Mouse (Mus musculus) forebrain, embryonic 13.5 days (tissue): Measurements from ENCODE around the gene Slc39a9. TPM values are rescaled to one million over a fixed set of nuclear protein-coding genes. Genes with fewer than 3 reads are reported as not detected.

ENCODE experiments used
- ATAC-seq: fragments of 200-750 bp; cut with Nextera tagmentation; 2 replicates; pipeline ENCODE4 v1.8.0; 2017
- H3K27ac ChIP-seq: fragments of 300-500 bp; sonication (generic); 2 replicates; pipeline ENCODE4 v1.5.1; 2015; ENCODE audit warnings: inconsistent platforms, mild to moderate bottlenecking, moderate library complexity
- H3K27me3 ChIP-seq: fragments of 300-500 bp; sonication (generic); 2 replicates; pipeline ENCODE4 v1.6.1; 2015; ENCODE audit warnings: mild to moderate bottlenecking, inconsistent platforms
- H3K36me3 ChIP-seq: fragments of 300-500 bp; sonication (generic); 2 replicates; pipeline ENCODE4 v1.6.1; 2015; ENCODE audit warnings: mild to moderate bottlenecking, inconsistent platforms; ENCODE audit not compliant: poor library complexity, severe bottlenecking
- H3K4me1 ChIP-seq: fragments of 300-500 bp; sonication (generic); 2 replicates; pipeline ENCODE4 v1.6.1; 2015; ENCODE audit warnings: inconsistent platforms
- H3K4me2 ChIP-seq: fragments of 300-500 bp; sonication (generic); 2 replicates; pipeline ENCODE4 v1.6.1; 2015; ENCODE audit warnings: inconsistent platforms, mild to moderate bottlenecking, moderate library complexity
- H3K4me3 ChIP-seq: fragments of 300-500 bp; sonication (generic); 2 replicates; pipeline ENCODE4 v1.5.1; 2015; ENCODE audit warnings: mild to moderate bottlenecking, inconsistent platforms
- H3K9ac ChIP-seq: fragments of 300-500 bp; sonication (generic); 2 replicates; pipeline ENCODE4 v1.6.1; 2015; ENCODE audit warnings: mild to moderate bottlenecking, inconsistent platforms
- H3K9me3 ChIP-seq: fragments of 300-500 bp; sonication (generic); replicated peaks from 2 replicates; pipeline ENCODE4 v1.6.1; 2016; ENCODE audit warnings: inconsistent platforms
- WGBS: fragments of 180-500 bp; shearing (Covaris S2); methylation state at CpG from one replicate; pipeline ENCODE4 v1.1.7; 2015; 5-methylcytosine and 5-hydroxymethylcytosine counted together
- polyA plus RNA-seq: library from polyadenylated mRNA; unstranded; fragments of >200 nt; fragmentation: Nextera tagmentation; extraction: Ambion mirVana; gene quantifications from 2 replicates; pipeline ENCODE4 v1.2.1, GENCODE M21; 2015

Gene Slc39a9
- polyA plus RNA-seq, 1 experiment from 2014 or later = 20.2 TPM

DNA sequence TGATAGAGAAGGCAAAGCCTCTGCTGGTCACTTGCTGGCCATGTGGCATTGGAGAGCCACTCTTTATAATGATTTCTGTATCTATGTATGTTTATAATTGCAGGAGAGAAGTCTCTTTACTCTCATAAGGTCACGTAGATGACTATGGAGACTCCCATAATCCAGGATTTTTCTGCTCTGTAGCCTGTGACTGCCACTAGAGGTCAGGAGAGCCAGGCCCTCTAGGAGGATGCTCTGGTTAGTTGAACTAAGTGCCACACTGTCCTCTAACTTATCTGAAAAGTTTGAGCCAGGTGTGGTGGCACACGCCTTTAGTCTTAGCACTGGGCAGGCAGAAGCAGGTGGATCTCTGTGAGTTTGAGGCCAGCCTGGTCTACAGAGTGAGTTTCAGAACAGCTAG lies 85.1 kb downstream of the Slc39a9 start:
- 46% methylated on average over 2 of the region's 2 CpGs for WGBS
- H3K4me3 ChIP-seq = no peak overlapping the region
- ATAC-seq = no peak

GRCm38 (mm10) chr12:80729758-80730530 lies 86.3 kb downstream of the Slc39a9 start:
- Histone ChIP-seq H3K4me3 (no peak overlapping the region), H3K9ac (no peak overlapping the region), H3K36me3 (no peaks in the 10 kb centered on the region), H3K9me3 (no peaks in the 10 kb centered on the region), H3K27ac (no peak overlapping the region), H3K4me1 (peaks cover 7% of the 10 kb centered on the region), H3K4me2 (no peak overlapping the region), H3K27me3 (0 out of 2 replicates have a peak, but pooled peaks cover 3% of the 10 kb centered on the region)
- ATAC-seq = peak; percentile 16
- 83% methylated on average over 12 of the region's 12 CpGs for WGBS

More for the DNA sequence above, 85.1 kb downstream of the Slc39a9 start:
- H3K4me1 ChIP-seq = no peaks in the 10 kb centered on the region; the same call in 1 of the 2 replicates
- 0 out of 2 replicates have a peak, but pooled peaks cover 3% of the 10 kb centered on the region for H3K27me3 ChIP-seq
- H3K36me3 ChIP-seq = no peaks in the 10 kb centered on the region
- no peak overlapping the region for H3K4me2 ChIP-seq
- H3K9ac ChIP-seq = no peak overlapping the region
- H3K27ac ChIP-seq = no peak overlapping the region
- no peaks in the 10 kb centered on the region for H3K9me3 ChIP-seq

DNA sequence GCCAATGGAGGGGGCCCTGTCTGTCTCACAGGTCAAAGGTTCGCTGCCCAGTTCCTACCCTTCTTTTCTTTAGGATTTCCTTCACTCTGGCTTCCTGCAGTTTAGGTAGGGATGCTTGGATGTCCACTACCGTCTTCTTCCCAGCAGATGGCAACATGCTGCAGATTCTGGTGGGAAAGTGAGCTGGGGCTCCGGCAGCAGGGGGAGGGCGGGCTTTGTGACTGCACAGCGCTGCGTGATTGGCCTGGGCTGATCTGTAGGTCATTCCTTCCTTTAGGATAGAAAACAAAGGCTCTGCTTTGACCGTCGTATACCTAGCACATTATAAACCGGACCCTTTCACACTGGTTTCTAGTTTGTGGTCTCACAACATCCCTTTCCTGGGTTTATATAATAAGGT lies 86.9 kb downstream of the Slc39a9 start:
- no peak overlapping the region for H3K4me3 ChIP-seq
- H3K9me3 ChIP-seq = no peaks in the 10 kb centered on the region
- WGBS = 6% methylated on average over 9 of the region's 9 CpGs
- peaks cover 13% of the 10 kb centered on the region for H3K4me1 ChIP-seq
- no peaks in the 10 kb centered on the region for H3K36me3 ChIP-seq
- ATAC-seq = peak; percentile 86
- peak overlapping the region; percentile 31 for H3K27ac ChIP-seq
- 0 out of 2 replicates have a peak, but pooled peaks cover 3% of the 10 kb centered on the region for H3K27me3 ChIP-seq
- H3K9ac ChIP-seq = no peak overlapping the region
- peak overlapping the region; percentile 24 for H3K4me2 ChIP-seq

Other genes starting within 250 kb of the Slc39a9 start
- gene Dcaf5, start 207.3 kb upstream of the Slc39a9 start, polyA plus RNA-seq = 16.1 and 19.5 TPM in 2 replicates
- 52.6 and 53.8 TPM in 2 replicates for gene Exd2, start 180.8 kb upstream of the Slc39a9 start, polyA plus RNA-seq
- gene Galnt16, start 125.6 kb upstream of the Slc39a9 start, polyA plus RNA-seq = 21.7 and 28.6 TPM in 2 replicates
- gene Erh, start 458 bp downstream of the Slc39a9 start, polyA plus RNA-seq = 434 and 477 TPM in 2 replicates
- 0.43 and 0.74 TPM in 2 replicates for gene Plekhd1, start 48.7 kb downstream of the Slc39a9 start, polyA plus RNA-seq
- 4.6 and 4.7 TPM in 2 replicates for gene Ccdc177, start 116.8 kb downstream of the Slc39a9 start, polyA plus RNA-seq
- gene Susd6, start 146.6 kb downstream of the Slc39a9 start, polyA plus RNA-seq = 13.8 and 14.0 TPM in 2 replicates